ENCODE assay signal across 24 mouse cellular contexts in the genomic region with DNA sequence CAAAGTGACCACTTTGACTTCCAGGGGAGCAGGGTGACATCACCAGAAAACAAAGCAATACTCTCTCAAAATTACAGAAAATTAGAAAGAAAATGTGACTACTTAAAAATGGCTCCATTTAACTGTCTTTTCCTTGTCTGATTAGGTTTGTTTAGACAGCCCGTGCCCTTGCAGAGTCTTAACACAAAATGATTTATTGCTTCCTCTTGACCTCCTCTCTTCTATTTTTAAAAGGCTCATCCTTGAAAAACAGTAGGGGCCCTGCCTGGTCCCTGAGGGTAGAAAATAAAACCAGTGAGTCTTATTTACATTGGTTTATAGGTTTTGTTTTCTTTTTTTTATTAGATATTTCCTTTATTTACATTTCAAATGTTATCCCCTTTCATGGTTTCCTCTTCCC.
A peak's percentile ranks its signal among the peaks of the same experiment; 100 is the strongest.
DNase-seq lines count a peak whose midpoint lies in the region; ATAC-seq and TF ChIP-seq lines count a peak whose summit lies in the region.
"Had no signal": no experiment of that assay in that cellular context is flagged by ENCODE, and none has a peak within 500 bp of the region (broad histone marks: within the 10 kb centered on the region; RNA-seq: fewer than 3 reads in every experiment).

No protein-coding gene starts in this region.

- intact Hi-C loops in left cerebral cortex, adult 2 months (cut with DNase I): no loop called here
- intact Hi-C loops in left cerebral cortex, postnatal 14 days (cut with DNase I): no loop called here

- DNase-seq in adrenal gland, adult 2 months: peak; percentile 14
- DNase-seq in adrenal gland, postnatal 14 days: no peak
- peak; percentile 21 for DNase-seq in embryo, embryonic 10.5 days (ENCODE audit: low spot score)
- DNase-seq in embryo, embryonic 10 days (ENCODE audit: low spot score): no peak
- no peak for DNase-seq in kidney, adult 8-10 months
- DNase-seq in left cerebral cortex, adult 2 months (ENCODE audit: extremely low spot score in 1 of 2, low spot score in 2 of 2): no peak
- DNase-seq in left cerebral cortex, postnatal 14 days (ENCODE audit: low spot score in 2 of 2): no peak
- DNase-seq: B cell, adult 2 months; cerebellum, adult 11-12 months; cerebellum, adult 2 months; cerebellum, adult 9-10 months; cerebellum, postnatal 10 days; cerebellum, postnatal 25 days; forebrain, postnatal 0 days had no signal

- H3K4me2 ChIP-seq in kidney, embryonic 16.5 days (replicated peaks; ENCODE audit: low read depth, low read length): no peak overlapping the region
- H3K4me2 ChIP-seq: embryonic facial prominence, embryonic 12.5 days; forebrain, embryonic 13.5 days; forebrain, embryonic 15.5 days had no signal

- H3K4me3 ChIP-seq in kidney, embryonic 16.5 days (ENCODE audit: low read length): no peak overlapping the region
- no peak overlapping the region for H3K4me3 ChIP-seq in left cerebral cortex, adult 2 months
- H3K4me3 ChIP-seq: embryonic facial prominence, embryonic 10.5 days; embryonic facial prominence, embryonic 12.5 days; forebrain, embryonic 13.5 days; forebrain, embryonic 15.5 days had no signal

- TF ChIP-seq CTCF in left cerebral cortex, adult 2 months (IDR thresholded peaks at IDR 0.05): no peak

- H3K4me1 ChIP-seq in kidney, embryonic 16.5 days (ENCODE audit: insufficient read depth, low read length): no peaks in the 10 kb centered on the region
- H3K4me1 ChIP-seq: embryonic facial prominence, embryonic 10.5 days; embryonic facial prominence, embryonic 12.5 days; forebrain, embryonic 13.5 days; forebrain, embryonic 15.5 days had no signal

- WGBS in kidney, embryonic 16.5 days: 6% methylated on average over 1 of the region's 1 CpGs

- H3K27ac ChIP-seq in kidney, embryonic 16.5 days (ENCODE audit: low read length): no peak overlapping the region
- peak overlapping the region; percentile 76 for H3K27ac ChIP-seq in left cerebral cortex, adult 2 months
- H3K27ac ChIP-seq: embryonic facial prominence, embryonic 10.5 days; embryonic facial prominence, embryonic 12.5 days; forebrain, embryonic 13.5 days; forebrain, embryonic 15.5 days had no signal

- no peaks in the 10 kb centered on the region for H3K9me3 ChIP-seq in kidney, embryonic 16.5 days (ENCODE audit: low read length)
- H3K9me3 ChIP-seq: embryonic facial prominence, embryonic 10.5 days; embryonic facial prominence, embryonic 12.5 days; forebrain, embryonic 13.5 days; forebrain, embryonic 15.5 days; G1E had no signal

- H3K36me3 ChIP-seq in kidney, embryonic 16.5 days (ENCODE audit: insufficient read depth, low read length): no peaks in the 10 kb centered on the region
- H3K36me3 ChIP-seq: embryonic facial prominence, embryonic 10.5 days; embryonic facial prominence, embryonic 12.5 days; forebrain, embryonic 15.5 days; G1E had no signal

- ATAC-seq in kidney, embryonic 16.5 days (ENCODE audit: low FRiP score, low TSS enrichment): peak; percentile 57; the same call in 1 of the 2 replicates
- ATAC-seq: activated CD4-positive, CD25-positive, alpha-beta regulatory T cell, adult 4 months; CD4-positive, CD25-positive, alpha-beta regulatory T cell, adult 4 months; forebrain, embryonic 13.5 days; forebrain, embryonic 15.5 days; forebrain, postnatal 0 days; Patski had no signal

- H3K27me3 ChIP-seq in kidney, embryonic 16.5 days (ENCODE audit: insufficient read depth, low read length): no peaks in the 10 kb centered on the region
- H3K27me3 ChIP-seq: CH12.LX; embryonic facial prominence, embryonic 12.5 days; forebrain, embryonic 13.5 days; forebrain, embryonic 15.5 days had no signal

- H3K9ac ChIP-seq in kidney, embryonic 16.5 days (replicated peaks; ENCODE audit: low read length): no peak overlapping the region
- H3K9ac ChIP-seq: embryonic facial prominence, embryonic 12.5 days; forebrain, embryonic 13.5 days; forebrain, embryonic 15.5 days; forebrain, postnatal 0 days had no signal

Comparison
In these comparisons a context has a peak if more than half of its experiments do, and no peak if none do; other contexts are left out.
1. DNase-seq: peak in adrenal gland, adult 2 months (single experiment) and embryo, embryonic 10.5 days (single experiment); none in adrenal gland, postnatal 14 days (single experiment), embryo, embryonic 10 days (single experiment), kidney, adult 8-10 months (0 of 2), left cerebral cortex, adult 2 months (0 of 2) and left cerebral cortex, postnatal 14 days (0 of 2).